In genomic region chr9:97827689-97828088, GRCm38 (mm10) we compare ENCODE assay signal across 15 mouse cellular contexts.
DNase-seq lines count a peak whose midpoint lies in the region.
"Had no signal": no experiment of that assay in that cellular context is flagged by ENCODE, and none has a peak within 500 bp of the region (broad histone marks: within the 10 kb centered on the region; RNA-seq: fewer than 3 reads in every experiment).

No protein-coding gene starts in this region.

- peak; percentile 48 for DNase-seq in heart, adult 11 months
- DNase-seq in heart, adult 8-10 months (ENCODE audit: low spot score), result no peak
- peak; percentile 32 to 40 for DNase-seq in right cerebral cortex, postnatal 10 days (ENCODE audit: low spot score in 2 of 2)
- no peak for DNase-seq in right cerebral cortex, adult 2 months (ENCODE audit: low spot score in 2 of 2)
- peak; percentile 13 for DNase-seq in mesoderm, embryonic 11.5 days (ENCODE audit: low read depth, low spot score)
- no peak for DNase-seq in frontal cortex, postnatal 25 days (ENCODE audit: low spot score in 2 of 2)
- DNase-seq in adrenal gland, adult 2 months, result no peak
- DNase-seq: B cell, adult 2 months; cerebellum, adult 9-11 months; heart, adult 18-20 months; kidney, adult 8-10 months; liver, postnatal 0 days; lung, postnatal 36 days; right cerebral cortex, postnatal 4 days; thymus, postnatal 4 days had no signal

Comparison
In these comparisons a context has a peak if more than half of its experiments do, and no peak if none do; other contexts are left out.
1. DNase-seq: peak in heart, adult 11 months (single experiment), right cerebral cortex, postnatal 10 days (2 of 2) and mesoderm, embryonic 11.5 days (single experiment); none in heart, adult 8-10 months (single experiment), right cerebral cortex, adult 2 months (0 of 2), frontal cortex, postnatal 25 days (0 of 2) and adrenal gland, adult 2 months (single experiment).